Mouse (Mus musculus) stomach, embryonic 16.5 days (tissue): Measurements from ENCODE around the gene Gngt1. TPM values are rescaled to one million over a fixed set of nuclear protein-coding genes. Genes with fewer than 3 reads are reported as not detected.

Source experiments
- ATAC-seq: fragments of 200-750 bp; cut with Nextera tagmentation; 2 replicates; pipeline ENCODE4 v1.8.0; 2017; ENCODE audit warnings: moderate number of reproducible peaks, moderate TSS enrichment; ENCODE audit not compliant: insufficient read depth, low FRiP score
- H3K27ac ChIP-seq: fragments of 300-500 bp; sonication (generic); 2 replicates; pipeline ENCODE4 v1.5.1; 2014; ENCODE audit warnings: low read length
- H3K27me3 ChIP-seq: fragments of 300-500 bp; sonication (generic); 2 replicates; pipeline ENCODE4 v1.6.1; 2014; ENCODE audit warnings: low read length, control low read depth, mixed read lengths; ENCODE audit not compliant: control insufficient read depth, insufficient read depth
- H3K36me3 ChIP-seq: fragments of 300-500 bp; sonication (generic); 2 replicates; pipeline ENCODE4 v1.6.1; 2014; ENCODE audit warnings: low read length; ENCODE audit not compliant: control insufficient read depth, insufficient read depth
- H3K4me1 ChIP-seq: fragments of 300-500 bp; sonication (generic); 2 replicates; pipeline ENCODE4 v1.6.1; 2014; ENCODE audit warnings: low read length, control low read depth, mixed read lengths; ENCODE audit not compliant: control insufficient read depth, insufficient read depth
- H3K4me2 ChIP-seq: fragments of 300-500 bp; sonication (generic); 2 replicates; pipeline ENCODE4 v1.6.1; 2014; ENCODE audit warnings: low read depth, low read length, mixed read lengths
- H3K4me3 ChIP-seq: fragments of 300-500 bp; sonication (generic); replicated peaks from 2 replicates; pipeline ENCODE4 v1.5.1; 2014; ENCODE audit warnings: mild to moderate bottlenecking, low read length
- H3K9ac ChIP-seq: fragments of 300-500 bp; sonication (generic); 2 replicates; pipeline ENCODE4 v1.6.1; 2014; ENCODE audit warnings: low read length
- H3K9me3 ChIP-seq: fragments of 300-500 bp; sonication (generic); replicated peaks from 2 replicates; pipeline ENCODE4 v1.6.1; 2016; ENCODE audit warnings: low read length, control low read depth; ENCODE audit not compliant: control insufficient read depth
- WGBS: fragments of 180-500 bp; shearing (Covaris S2); extraction: QIAGEN DNeasy Blood & Tissue Kit; methylation state at CpG from one replicate; pipeline ENCODE4 v1.1.7; 2014; 5-methylcytosine and 5-hydroxymethylcytosine counted together
- polyA plus RNA-seq: library from polyadenylated mRNA; unstranded; fragments of >200 nt; fragmentation: Nextera tagmentation; extraction: Ambion mirVana; gene quantifications from 2 replicates; pipeline ENCODE4 v1.2.1, GENCODE M21; 2015

The Gngt1 gene
- polyA plus RNA-seq, 1 experiment from 2014 or later, result 0.22 TPM

DNA sequence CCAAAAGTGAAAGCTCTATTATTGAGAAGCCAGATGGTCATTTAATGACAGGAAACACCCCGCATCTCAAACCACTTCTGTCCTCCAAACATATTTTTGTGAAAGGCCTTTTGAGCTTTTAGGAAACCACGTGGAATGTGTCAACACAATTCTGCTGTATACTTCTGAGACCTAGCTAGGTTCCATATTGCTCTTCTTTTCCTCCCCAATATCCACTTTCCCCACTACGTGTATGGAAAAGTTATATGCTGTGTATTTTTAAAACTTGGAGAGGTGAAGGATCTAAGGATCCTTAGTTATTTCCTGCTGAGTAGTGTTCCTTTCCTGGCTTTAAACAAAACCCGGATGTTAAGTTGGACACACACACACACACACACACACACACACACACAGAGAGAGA lies 9.9 kb downstream of the Gngt1 start:
- peak overlapping the region; percentile 85; the same call in 1 of the 2 replicates for H3K9ac ChIP-seq
- H3K27ac ChIP-seq, result peak overlapping the region; percentile 30
- peak overlapping the region; percentile 64 for H3K4me2 ChIP-seq
- H3K9me3 ChIP-seq, result no peaks in the 10 kb centered on the region
- 34% methylated on average over 4 of the region's 4 CpGs for WGBS
- peak overlapping the region; percentile 61 for H3K4me3 ChIP-seq
- peaks cover 9% of the 10 kb centered on the region for H3K4me1 ChIP-seq
- ATAC-seq, result peak; percentile 38; the same call in 1 of the 2 replicates
- no peaks in the 10 kb centered on the region for H3K27me3 ChIP-seq
- H3K36me3 ChIP-seq, result no peaks in the 10 kb centered on the region; the same call in 1 of the 2 replicates

DNA sequence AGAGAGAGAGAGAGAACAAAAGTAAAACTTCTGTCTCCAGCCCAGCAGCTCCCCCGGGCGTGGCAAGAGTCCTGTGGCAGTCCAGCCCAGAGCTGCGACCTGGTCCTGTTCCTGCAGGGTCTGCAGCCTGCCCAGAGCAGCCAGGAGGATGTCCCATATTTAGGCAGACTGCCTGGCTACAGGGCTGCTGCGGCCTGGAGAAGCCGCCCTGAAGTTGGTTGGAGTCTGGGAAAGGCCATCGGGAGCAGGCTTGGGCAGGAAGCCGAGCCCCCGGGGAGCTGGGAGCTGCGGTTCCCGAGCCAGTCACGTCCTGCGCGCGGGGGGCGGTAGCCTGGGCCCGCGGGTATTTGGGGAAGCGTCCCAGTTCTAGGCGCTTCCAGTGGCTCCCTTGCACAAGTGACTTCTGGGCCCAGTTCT lies 10.3 kb downstream of the Gngt1 start, which contains the start of gene Gng11:
Gene Gng11, plus strand, starts transcription at position 15 of the 417 bp plus-strand sequence.
- peak; percentile 88 for ATAC-seq
- Histone ChIP-seq H3K4me1 (peaks cover 9% of the 10 kb centered on the region), H3K27me3 (no peaks in the 10 kb centered on the region), H3K36me3 (no peaks in the 10 kb centered on the region; the same call in 1 of the 2 replicates), H3K27ac (peak within 1 kb of the TSS; percentile 89), H3K9ac (peak within 1 kb of the TSS; percentile 85), H3K9me3 (no peaks in the 10 kb centered on the region), H3K4me3 (peak within 1 kb of the TSS; percentile 61), H3K4me2 (peak within 1 kb of the TSS; percentile 64)
- WGBS, result under 1% methylated on average over 19 of the region's 19 CpGs

DNA sequence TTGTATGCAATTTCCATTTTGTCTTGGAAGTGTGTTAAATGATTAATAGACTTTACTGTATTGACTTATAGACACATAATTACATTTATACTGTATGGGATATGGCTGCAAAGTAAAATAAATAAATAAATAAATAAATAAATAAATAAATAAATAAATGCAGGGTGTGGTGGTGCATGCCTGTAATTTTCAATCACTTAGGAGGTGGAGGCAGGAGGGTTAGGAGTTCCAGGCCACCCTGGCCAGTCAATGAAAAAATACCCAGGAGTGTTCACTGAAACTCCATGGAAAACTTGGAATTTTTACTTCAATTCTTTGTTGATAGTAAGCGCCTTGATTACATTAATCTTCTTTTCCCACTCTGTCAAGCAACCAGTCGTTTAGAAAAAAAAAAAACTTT lies 11.2 kb downstream of the Gngt1 start:
- no peak overlapping the region for H3K27ac ChIP-seq
- peaks cover 9% of the 10 kb centered on the region for H3K4me1 ChIP-seq
- peak overlapping the region; percentile 64 for H3K4me2 ChIP-seq
- no peaks in the 10 kb centered on the region for H3K9me3 ChIP-seq
- 38% methylated on average over 2 of the region's 2 CpGs for WGBS
- ATAC-seq, result no peak
- no peak overlapping the region for H3K9ac ChIP-seq
- no peaks in the 10 kb centered on the region for H3K27me3 ChIP-seq
- H3K36me3 ChIP-seq, result no peaks in the 10 kb centered on the region; the same call in 1 of the 2 replicates
- peak overlapping the region; percentile 61 for H3K4me3 ChIP-seq

DNA sequence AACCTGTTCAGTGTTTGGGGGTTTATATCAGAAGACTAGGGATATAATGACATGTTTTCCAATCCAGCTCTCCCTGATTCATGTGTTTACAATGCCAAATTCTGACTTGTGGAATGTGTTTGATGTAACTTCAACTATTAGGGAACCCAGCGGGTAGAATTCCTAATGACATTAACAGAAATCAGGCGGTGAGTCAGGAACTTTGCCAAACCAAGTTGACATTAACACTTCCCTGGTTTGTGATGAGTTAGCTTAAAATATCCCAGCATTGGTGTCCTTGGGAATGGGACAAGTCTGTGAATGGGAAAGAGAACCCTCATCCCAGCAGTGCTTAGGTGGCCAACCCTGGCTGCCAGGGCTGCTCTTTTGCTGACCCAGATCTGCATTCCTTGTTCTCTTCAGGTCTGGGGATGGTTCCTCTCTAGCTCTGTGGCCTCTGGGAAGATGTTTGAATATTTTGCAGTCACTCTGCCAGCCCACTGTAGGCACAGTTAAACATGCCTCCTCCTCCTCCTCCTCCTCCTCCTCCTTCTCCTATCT lies 15.0 kb downstream of the Gngt1 start:
- no peak for ATAC-seq
- Histone ChIP-seq H3K27me3 (no peaks in the 10 kb centered on the region), H3K36me3 (no peaks in the 10 kb centered on the region; the same call in 1 of the 2 replicates), H3K9me3 (no peaks in the 10 kb centered on the region), H3K4me3 (no peak overlapping the region), H3K4me1 (peaks cover 4% of the 10 kb centered on the region), H3K9ac (no peak overlapping the region), H3K4me2 (no peak overlapping the region), H3K27ac (no peak overlapping the region)
- 49% methylated on average over 2 of the region's 2 CpGs for WGBS

DNA sequence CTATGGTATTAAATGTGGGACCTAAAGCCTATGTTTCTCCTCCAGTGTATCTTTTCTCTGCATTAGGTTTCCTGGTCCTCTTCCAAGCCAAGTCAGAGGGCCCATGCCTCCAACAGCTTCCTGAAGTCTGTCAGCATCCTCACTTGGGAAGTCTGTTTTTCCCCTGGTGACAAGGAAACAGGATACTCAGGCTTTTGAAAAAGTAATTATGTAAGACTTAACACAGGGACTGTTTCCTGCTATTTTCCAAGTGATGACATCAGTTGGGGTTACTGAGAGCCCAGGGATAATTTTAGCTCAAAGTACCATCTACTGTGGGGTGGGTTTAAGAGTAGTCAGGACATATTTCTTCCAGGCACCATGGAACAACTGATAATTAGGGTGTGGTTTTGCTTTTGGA lies 16.0 kb downstream of the Gngt1 start:
- ATAC-seq, result no peak
- H3K9ac ChIP-seq, result no peak overlapping the region
- H3K27ac ChIP-seq, result no peak overlapping the region
- H3K4me3 ChIP-seq, result no peak overlapping the region
- no peaks in the 10 kb centered on the region; the same call in 1 of the 2 replicates for H3K36me3 ChIP-seq
- peaks cover 4% of the 10 kb centered on the region for H3K4me1 ChIP-seq
- H3K27me3 ChIP-seq, result no peaks in the 10 kb centered on the region
- H3K4me2 ChIP-seq, result no peak overlapping the region
- H3K9me3 ChIP-seq, result no peaks in the 10 kb centered on the region

DNA sequence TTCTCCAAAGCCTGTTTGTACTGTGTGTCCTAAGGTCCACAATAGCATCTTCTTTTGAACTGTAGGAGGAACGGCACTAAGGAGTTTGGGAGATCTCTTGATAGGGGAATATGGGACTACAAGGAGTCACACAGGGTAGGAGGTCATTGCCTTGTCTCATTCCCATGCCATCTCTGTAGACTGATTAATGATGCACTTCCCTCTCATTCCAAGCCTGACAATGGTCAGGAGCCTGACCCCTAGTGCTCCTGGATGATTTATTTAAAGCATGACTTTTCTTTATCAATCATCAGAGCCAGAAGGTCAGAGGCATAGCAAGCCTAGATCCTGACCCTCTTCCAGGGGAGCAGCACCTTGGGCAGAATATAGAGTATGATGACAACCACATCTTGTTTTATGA lies 29.1 kb downstream of the Gngt1 start:
- H3K9me3 ChIP-seq, result no peaks in the 10 kb centered on the region
- no peak overlapping the region for H3K4me3 ChIP-seq
- H3K27me3 ChIP-seq, result no peaks in the 10 kb centered on the region
- H3K4me2 ChIP-seq, result no peak overlapping the region
- H3K4me1 ChIP-seq, result no peaks in the 10 kb centered on the region
- no peaks in the 10 kb centered on the region for H3K36me3 ChIP-seq
- H3K27ac ChIP-seq, result no peak overlapping the region
- ATAC-seq, result no peak
- no peak overlapping the region for H3K9ac ChIP-seq
- 33% methylated on average over 1 of the region's 1 CpGs for WGBS

DNA sequence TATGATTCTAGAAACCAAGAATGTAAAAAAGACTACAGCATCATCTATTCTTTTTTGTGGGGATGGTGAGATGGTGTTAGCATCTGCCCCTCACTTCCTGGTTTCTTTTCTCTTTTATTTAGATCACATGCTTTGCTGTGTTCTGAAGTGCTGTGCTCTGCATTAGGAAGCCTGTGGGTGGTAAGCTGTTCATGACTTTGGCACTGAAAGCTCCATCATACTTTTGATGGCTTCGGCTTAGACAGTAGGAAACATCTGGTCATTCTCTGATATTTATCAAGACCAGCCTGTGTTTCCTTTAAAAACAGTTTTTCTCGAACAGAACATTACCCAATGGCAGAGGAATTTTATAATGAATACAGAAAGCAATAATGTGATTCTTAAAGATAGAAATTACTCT lies 32.8 kb downstream of the Gngt1 start:
- 36% methylated on average over 2 of the region's 2 CpGs for WGBS
- no peaks in the 10 kb centered on the region for H3K27me3 ChIP-seq
- no peak overlapping the region for H3K9ac ChIP-seq
- H3K36me3 ChIP-seq, result no peaks in the 10 kb centered on the region
- H3K4me1 ChIP-seq, result no peaks in the 10 kb centered on the region
- no peaks in the 10 kb centered on the region for H3K9me3 ChIP-seq
- H3K4me3 ChIP-seq, result no peak overlapping the region
- H3K4me2 ChIP-seq, result no peak overlapping the region
- no peak overlapping the region for H3K27ac ChIP-seq
- no peak for ATAC-seq

DNA sequence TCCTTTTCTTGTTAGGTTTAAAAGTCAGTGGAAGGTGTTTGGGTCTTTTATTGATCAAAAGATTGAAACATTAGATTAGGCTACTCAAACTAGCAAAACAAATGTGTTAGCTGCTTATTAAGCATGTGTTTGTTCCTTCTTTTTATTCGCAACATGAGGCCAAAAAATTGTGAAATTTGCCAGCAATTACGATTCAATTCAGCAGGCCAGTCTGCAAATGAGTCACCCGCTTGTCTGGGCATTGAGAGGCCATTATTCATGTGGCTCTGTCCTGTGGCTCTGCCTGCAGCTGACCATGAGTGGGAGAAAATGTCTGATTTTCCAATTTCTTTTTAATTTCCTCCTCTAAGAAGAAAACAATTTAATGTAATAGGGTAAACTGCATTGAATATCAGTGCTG lies 37.4 kb downstream of the Gngt1 start:
- no peaks in the 10 kb centered on the region for H3K4me1 ChIP-seq
- ATAC-seq, result no peak
- WGBS, result 72% methylated on average over 3 of the region's 3 CpGs
- H3K4me3 ChIP-seq, result no peak overlapping the region
- H3K36me3 ChIP-seq, result no peaks in the 10 kb centered on the region
- H3K27me3 ChIP-seq, result no peaks in the 10 kb centered on the region
- H3K9ac ChIP-seq, result no peak overlapping the region
- H3K4me2 ChIP-seq, result no peak overlapping the region
- no peak overlapping the region for H3K27ac ChIP-seq
- H3K9me3 ChIP-seq, result no peaks in the 10 kb centered on the region

DNA sequence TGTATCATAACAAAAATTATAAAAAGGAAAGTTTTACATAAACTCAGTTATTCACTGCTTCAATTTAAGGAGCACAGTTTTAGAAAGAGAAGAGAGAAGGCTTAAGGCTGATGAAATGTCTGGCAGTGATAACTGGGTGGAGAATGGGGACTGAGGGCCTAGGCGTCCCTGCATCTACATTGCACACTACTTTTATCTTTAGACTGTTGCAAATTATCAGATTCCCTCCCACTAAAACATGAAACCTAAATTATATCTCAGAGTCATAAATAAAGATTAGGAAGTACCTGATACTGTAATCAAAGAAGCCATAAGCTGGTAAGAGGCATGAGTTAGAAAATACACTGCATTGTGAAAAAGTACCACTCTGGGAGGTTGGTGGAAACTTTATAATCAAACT lies 48.2 kb downstream of the Gngt1 start:
- no peaks in the 10 kb centered on the region for H3K27me3 ChIP-seq
- no peaks in the 10 kb centered on the region for H3K36me3 ChIP-seq
- no peaks in the 10 kb centered on the region for H3K9me3 ChIP-seq
- no peak for ATAC-seq
- H3K27ac ChIP-seq, result no peak overlapping the region
- WGBS, result 53% methylated on average over 1 of the region's 1 CpGs
- no peak overlapping the region for H3K4me3 ChIP-seq
- H3K4me2 ChIP-seq, result no peak overlapping the region
- no peak overlapping the region for H3K9ac ChIP-seq
- H3K4me1 ChIP-seq, result no peaks in the 10 kb centered on the region
